Mouse (Mus musculus) left cerebral cortex, adult 8-10 months (tissue): ENCODE measurements around the gene Ankmy1. TPM values are rescaled to one million over a fixed set of nuclear protein-coding genes. Genes with fewer than 3 reads are reported as not detected.

ENCODE experiments used
- DNase-seq, 2 experiments: peaks; one replicate each; pipeline ENCODE4 v3.0.0; 2022; ENCODE audit warnings: low spot score in 2 of 2
- total RNA-seq, 4 experiments: library from RNA; stranded (reverse); gene quantifications; 2 replicates each; pipeline ENCODE4 v1.2.4; 2022

Ankmy1 gene
- total RNA-seq, 4 experiments from 2014 or later, result 0.19 to 0.65 (median 0.26) TPM

- DNase-seq, result peak in 1 of 2 experiments; percentile 70
These were observed 27.2 kb downstream of the Ankmy1 start for GRCm38 (mm10) chr1:92875360-92876111.

- no peak for DNase-seq
These were observed 28.7 kb downstream of the Ankmy1 start for GRCm38 (mm10) chr1:92874011-92874410.

GRCm38 (mm10) chr1:92872666-92873065 lies 30.0 kb downstream of the Ankmy1 start:
- DNase-seq, result no peak

- DNase-seq, result no peak
These were observed 32.7 kb downstream of the Ankmy1 start for GRCm38 (mm10) chr1:92869985-92870384.

GRCm38 (mm10) chr1:92866170-92866569 lies 36.5 kb downstream of the Ankmy1 start:
- DNase-seq, result no peak

GRCm38 (mm10) chr1:92863268-92863667 lies 39.4 kb downstream of the Ankmy1 start:
- DNase-seq, result no peak

- DNase-seq, result no peak
These were observed 41.2 kb downstream of the Ankmy1 start for GRCm38 (mm10) chr1:92861503-92861902.

- no peak for DNase-seq
These were observed 50.3 kb downstream of the Ankmy1 start for GRCm38 (mm10) chr1:92852450-92852849.

GRCm38 (mm10) chr1:92849938-92850574 lies 52.6 kb downstream of the Ankmy1 start:
- no peak for DNase-seq

GRCm38 (mm10) chr1:92849491-92849890 lies 53.2 kb downstream of the Ankmy1 start:
- no peak for DNase-seq

GRCm38 (mm10) chr1:92847873-92848839 lies 54.5 kb downstream of the Ankmy1 start:
- no peak for DNase-seq

GRCm38 (mm10) chr1:92845889-92846288 lies 56.8 kb downstream of the Ankmy1 start:
- no peak for DNase-seq

GRCm38 (mm10) chr1:92841427-92841826 lies 61.3 kb downstream of the Ankmy1 start:
- DNase-seq, result no peak

GRCm38 (mm10) chr1:92840231-92840890 lies 62.3 kb downstream of the Ankmy1 start:
- DNase-seq, result no peak

GRCm38 (mm10) chr1:92839211-92839610 lies 63.5 kb downstream of the Ankmy1 start:
- no peak for DNase-seq

- no peak for DNase-seq
These were observed 64.5 kb downstream of the Ankmy1 start for GRCm38 (mm10) chr1:92837931-92838833.

- DNase-seq, result peak; percentile 70 to 84
These were observed 68.6 kb downstream of the Ankmy1 start for GRCm38 (mm10) chr1:92833987-92834706.

GRCm38 (mm10) chr1:92832011-92833010 lies 70.4 kb downstream of the Ankmy1 start:
- DNase-seq, result no peak
